Mouse (Mus musculus) neutrophil, adult 65 days (primary cell): ENCODE results near the gene Aldh1a1. TPM values are rescaled to one million over a fixed set of nuclear protein-coding genes. Genes with fewer than 3 reads are reported as not detected.

Source experiments
- total RNA-seq: library from RNA; stranded (reverse); gene quantifications from 2 replicates; pipeline ENCODE4 v1.2.4, GENCODE M21; 2023

The Aldh1a1 gene
- total RNA-seq: 0.28 and 0.39 TPM in 2 replicates

GRCm38 (mm10) chr19:20492491-20492890 lies at the start of gene Aldh1a1:
Aldh1a1 (plus strand) TSS chr19:20492715.

Other genes with a start within 250 kb of the Aldh1a1 start
- gene Anxa1, start 101.8 kb upstream of the Aldh1a1 start, total RNA-seq: 3,095 and 3,629 TPM in 2 replicates
- gene Aldh1a7, start 234.8 kb downstream of the Aldh1a1 start, total RNA-seq: not detected in 2 replicates